Mouse (Mus musculus) lung, embryonic 16.5 days (tissue): ENCODE measurements at regions not wholly inside any gene's neighbourhood (a gene's known extent, or its start where the extent isn't known, plus 50 kb on each side); places are given as distances from the start of the nearest gene placed in this dataset.

Experiments used
- ATAC-seq: fragments of 200-750 bp; cut with Nextera tagmentation; 2 replicates; pipeline ENCODE4 v1.8.0; 2017; ENCODE audit warnings: low read depth, mild to moderate bottlenecking, moderate library complexity
- H3K27ac ChIP-seq: fragments of 300-500 bp; sonication (generic); 2 replicates; pipeline ENCODE4 v1.5.1; 2014; ENCODE audit warnings: mild to moderate bottlenecking, control low read depth, low read length
- H3K27me3 ChIP-seq: fragments of 300-500 bp; sonication (generic); 2 replicates; pipeline ENCODE4 v1.6.1; 2014; ENCODE audit warnings: low read depth, low read length, mixed read lengths; ENCODE audit not compliant: control insufficient read depth, insufficient read depth
- H3K36me3 ChIP-seq: fragments of 300-500 bp; sonication (generic); 2 replicates; pipeline ENCODE4 v1.6.1; 2014; ENCODE audit warnings: low read length; ENCODE audit not compliant: control insufficient read depth, insufficient read depth
- H3K4me1 ChIP-seq: fragments of 300-500 bp; sonication (generic); replicated peaks from 2 replicates; pipeline ENCODE4 v1.6.1; 2014; ENCODE audit warnings: low read length, mixed read lengths; ENCODE audit not compliant: control insufficient read depth, insufficient read depth
- H3K4me2 ChIP-seq: fragments of 300-500 bp; sonication (generic); 2 replicates; pipeline ENCODE4 v1.6.1; 2014; ENCODE audit warnings: low read depth, low read length, control low read depth
- H3K4me3 ChIP-seq: fragments of 300-500 bp; sonication (generic); 2 replicates; pipeline ENCODE4 v1.5.1; 2014; ENCODE audit warnings: mild to moderate bottlenecking, low read length, control low read depth
- H3K9ac ChIP-seq: fragments of 300-500 bp; sonication (generic); 2 replicates; pipeline ENCODE4 v1.6.1; 2014; ENCODE audit warnings: low read length, control low read depth
- H3K9me3 ChIP-seq: fragments of 300-500 bp; sonication (generic); 2 replicates; pipeline ENCODE4 v1.6.1; 2016; ENCODE audit warnings: low read length; ENCODE audit not compliant: control insufficient read depth
- WGBS: fragments of 180-500 bp; shearing (Covaris S2); extraction: QIAGEN DNeasy Blood & Tissue Kit; methylation state at CpG from one replicate; pipeline ENCODE4 v1.1.7; 2014; 5-methylcytosine and 5-hydroxymethylcytosine counted together

DNA sequence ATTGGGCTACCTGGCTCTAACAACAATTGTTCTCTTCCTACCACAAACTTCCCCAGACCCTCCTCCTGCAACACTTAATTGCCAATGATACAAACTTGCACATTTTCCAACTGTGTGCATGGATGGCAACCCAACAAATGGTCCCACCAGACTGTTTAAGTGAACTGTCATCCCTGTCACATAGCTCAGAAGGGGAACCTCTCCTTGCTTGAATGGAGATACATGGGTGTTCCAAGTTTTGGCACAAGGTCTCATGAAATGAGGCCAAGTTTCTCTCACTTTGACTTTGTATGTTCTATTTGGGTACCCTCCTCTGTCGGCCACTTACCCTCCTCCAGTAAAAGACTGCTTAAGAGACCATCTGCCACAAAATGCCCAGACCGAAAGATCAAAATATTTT lies 507.2 kb upstream of the Nr3c2 start:
- no peak for ATAC-seq
- Histone ChIP-seq H3K36me3 (no peaks in the 10 kb centered on the region), H3K27ac (no peak overlapping the region)

DNA sequence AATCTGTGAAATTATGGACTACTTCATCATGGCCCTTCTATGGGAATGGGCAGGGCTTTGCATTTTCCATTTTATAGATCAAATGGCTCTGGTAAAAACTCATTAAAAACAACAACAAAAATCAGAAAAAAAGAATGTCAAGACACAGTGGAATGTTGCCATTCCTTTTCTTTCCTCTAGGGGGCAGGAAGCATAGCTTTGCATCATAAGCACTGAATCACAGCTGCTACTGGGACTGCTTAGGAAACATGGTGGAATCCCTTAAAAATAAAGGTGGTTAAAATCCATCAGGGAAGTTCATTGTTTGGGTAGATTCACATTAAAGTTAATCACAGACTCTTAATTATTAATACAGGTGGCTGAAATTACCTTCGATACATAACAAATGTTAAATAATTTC lies 476.8 kb upstream of the Nr3c2 start:
- Histone ChIP-seq H3K36me3 (no peaks in the 10 kb centered on the region), H3K9me3 (no peaks in the 10 kb centered on the region), H3K27me3 (no peaks in the 10 kb centered on the region), H3K4me1 (no peaks in the 10 kb centered on the region), H3K27ac (no peak overlapping the region), H3K9ac (no peak overlapping the region), H3K4me3 (no peak overlapping the region), H3K4me2 (no peak overlapping the region)
- ATAC-seq = no peak
- 96% methylated on average over 1 of the region's 1 CpGs for WGBS

More for the DNA sequence above, 507.2 kb upstream of the Nr3c2 start:
- H3K9me3 ChIP-seq = no peaks in the 10 kb centered on the region
- WGBS = 82% methylated on average over 2 of the region's 2 CpGs
- H3K4me2 ChIP-seq = no peak overlapping the region
- H3K27me3 ChIP-seq = no peaks in the 10 kb centered on the region
- no peaks in the 10 kb centered on the region for H3K4me1 ChIP-seq
- H3K4me3 ChIP-seq = no peak overlapping the region
- no peak overlapping the region for H3K9ac ChIP-seq

DNA sequence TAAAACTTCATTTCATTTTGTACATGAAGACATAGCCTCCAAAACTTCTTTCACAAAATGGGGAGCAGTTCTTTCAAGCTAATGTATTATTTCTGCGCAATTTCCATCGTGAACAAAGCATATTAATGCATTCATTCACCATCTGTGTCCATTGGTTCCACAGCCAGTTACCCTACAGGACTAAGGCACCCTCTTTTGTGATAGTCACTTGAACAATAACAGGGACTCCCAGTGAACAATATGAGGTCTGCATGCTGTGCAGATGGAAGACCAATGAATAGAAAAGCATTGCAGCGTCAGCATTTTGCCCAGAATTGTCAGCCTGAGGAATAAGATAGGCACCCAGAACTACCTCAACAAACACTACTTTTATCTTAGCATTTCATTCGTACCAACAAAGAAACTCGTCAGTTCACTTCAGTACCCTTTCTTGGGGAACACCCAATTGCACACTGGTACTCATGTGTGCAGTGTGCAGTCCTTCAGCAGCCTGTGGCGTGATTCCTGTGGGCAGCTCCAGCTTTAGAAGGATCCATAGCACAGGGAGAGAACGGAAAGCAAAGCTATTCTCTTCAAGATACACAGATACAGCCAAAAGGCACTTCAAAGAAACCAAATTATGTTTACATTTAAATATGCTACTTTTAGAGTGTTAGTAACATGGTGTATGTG lies 476.2 kb upstream of the Nr3c2 start:
- Histone ChIP-seq H3K36me3 (no peaks in the 10 kb centered on the region), H3K27me3 (no peaks in the 10 kb centered on the region), H3K4me2 (no peak overlapping the region), H3K9me3 (no peaks in the 10 kb centered on the region), H3K27ac (no peak overlapping the region), H3K4me1 (no peaks in the 10 kb centered on the region), H3K9ac (no peak overlapping the region), H3K4me3 (no peak overlapping the region)
- 67% methylated on average over 7 of the region's 7 CpGs for whole genome bisulfite sequencing
- ATAC-seq = no peak

DNA sequence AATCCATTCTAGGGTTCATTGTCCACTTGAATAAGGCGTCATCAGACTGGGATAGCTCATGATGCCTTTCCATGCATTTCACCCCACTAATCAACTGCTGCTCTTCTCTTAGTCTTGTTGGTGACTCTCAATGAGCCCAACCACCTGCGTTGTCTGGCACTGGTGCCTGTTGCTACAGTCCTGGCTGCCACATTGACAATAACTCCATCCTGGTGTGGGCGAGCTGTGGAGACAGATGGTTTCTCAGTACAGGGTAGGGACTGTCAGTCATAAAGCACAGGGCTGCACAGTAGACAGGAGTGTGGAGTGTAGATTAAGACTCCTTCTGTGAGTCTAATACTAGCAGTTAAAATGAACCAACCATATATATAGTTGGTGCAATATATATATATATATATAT lies 469.4 kb upstream of the Nr3c2 start:
- no peak for ATAC-seq
- WGBS = 76% methylated on average over 3 of the region's 3 CpGs
- H3K4me1 ChIP-seq = no peaks in the 10 kb centered on the region
- no peak overlapping the region for H3K9ac ChIP-seq
- H3K27me3 ChIP-seq = no peaks in the 10 kb centered on the region
- no peaks in the 10 kb centered on the region for H3K9me3 ChIP-seq
- no peaks in the 10 kb centered on the region for H3K36me3 ChIP-seq
- no peak overlapping the region for H3K4me3 ChIP-seq
- H3K27ac ChIP-seq = no peak overlapping the region
- no peak overlapping the region for H3K4me2 ChIP-seq

DNA sequence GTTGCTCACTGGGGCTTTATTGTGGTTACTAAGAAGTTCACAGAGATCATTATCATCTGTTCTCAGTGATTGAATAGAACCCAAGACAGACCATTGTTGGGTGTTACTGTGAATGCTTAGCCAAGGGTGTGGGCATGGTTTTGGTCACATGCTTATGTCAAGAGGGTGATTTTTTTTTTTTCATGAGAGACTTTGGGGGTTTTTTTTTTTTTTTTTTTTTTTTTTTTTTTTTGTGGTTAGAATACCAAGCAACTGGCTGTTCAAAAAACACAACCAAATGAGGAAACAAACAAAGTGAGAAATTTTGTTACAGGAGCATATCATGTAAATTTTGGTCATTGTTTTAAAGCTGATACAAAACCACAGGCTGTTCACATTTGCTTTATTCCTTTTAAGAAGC lies 466.4 kb upstream of the Nr3c2 start:
- no peaks in the 10 kb centered on the region for H3K27me3 ChIP-seq
- no peaks in the 10 kb centered on the region for H3K4me1 ChIP-seq
- H3K9ac ChIP-seq = no peak overlapping the region
- H3K4me2 ChIP-seq = no peak overlapping the region
- no peaks in the 10 kb centered on the region for H3K9me3 ChIP-seq
- H3K4me3 ChIP-seq = no peak overlapping the region
- ATAC-seq = no peak
- no peaks in the 10 kb centered on the region for H3K36me3 ChIP-seq
- H3K27ac ChIP-seq = no peak overlapping the region

DNA sequence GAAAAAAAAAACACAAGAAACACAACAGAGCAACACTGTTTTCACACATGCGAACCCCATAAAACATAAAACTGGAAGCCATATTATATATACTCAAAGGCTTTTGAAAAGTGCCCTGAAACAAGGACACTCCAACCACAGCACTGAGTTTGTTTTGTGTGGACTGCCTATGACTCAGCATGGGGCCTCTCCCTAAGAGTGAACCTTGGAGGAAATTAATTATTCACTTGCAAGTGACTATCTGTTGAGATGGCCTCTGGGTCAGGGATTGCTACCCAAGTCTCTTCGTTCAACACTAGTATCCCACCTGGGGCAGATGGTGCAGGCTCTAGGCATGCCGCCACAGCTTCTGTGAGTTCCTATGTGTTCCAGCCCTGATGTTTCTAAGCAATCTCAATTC lies 461.3 kb upstream of the Nr3c2 start:
- no peaks in the 10 kb centered on the region for H3K27me3 ChIP-seq

DNA sequence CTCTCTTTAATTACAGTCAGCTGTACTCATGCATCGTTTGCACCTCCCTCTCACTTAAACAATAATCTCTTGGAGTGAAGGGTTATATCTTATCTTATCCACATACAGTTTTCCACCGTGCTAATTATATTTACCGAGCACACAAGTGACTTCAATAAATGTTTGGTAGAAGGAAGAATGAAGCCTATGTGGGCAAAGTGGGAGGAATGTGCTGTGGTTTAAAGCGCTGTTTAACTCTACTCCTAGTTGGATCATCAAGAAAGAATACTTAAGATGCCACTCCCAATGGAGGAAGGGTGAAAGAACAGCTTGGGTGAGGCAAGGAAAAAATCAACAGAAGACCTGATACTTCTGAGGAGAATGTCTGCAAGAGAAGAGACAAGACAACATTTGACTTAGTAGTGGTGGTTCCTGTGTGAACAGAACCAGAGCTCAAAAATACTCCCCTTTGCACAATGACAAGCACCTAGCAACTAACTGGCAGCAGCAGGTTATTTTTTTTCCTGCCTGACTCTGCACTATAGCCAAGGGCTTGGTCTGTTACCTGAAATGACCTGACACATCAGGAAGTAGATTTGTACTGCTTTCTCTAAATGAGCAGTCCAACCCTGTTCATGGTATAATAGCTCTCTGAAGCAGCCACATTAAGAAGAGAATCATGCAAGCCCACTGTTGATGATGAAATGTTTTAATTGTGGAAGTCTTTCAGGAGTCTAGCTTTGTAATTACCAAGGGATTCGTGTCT lies 424.6 kb upstream of the Nr3c2 start:
- ATAC-seq = no peak
- 43% methylated on average over 5 of the region's 5 CpGs for WGBS
- no peaks in the 10 kb centered on the region for H3K4me1 ChIP-seq
- no peak overlapping the region for H3K4me2 ChIP-seq
- H3K9me3 ChIP-seq = no peaks in the 10 kb centered on the region
- H3K27me3 ChIP-seq = no peaks in the 10 kb centered on the region
- no peak overlapping the region for H3K4me3 ChIP-seq
- no peaks in the 10 kb centered on the region for H3K36me3 ChIP-seq
- no peak overlapping the region for H3K27ac ChIP-seq
- no peak overlapping the region for H3K9ac ChIP-seq

More for the DNA sequence above, 461.3 kb upstream of the Nr3c2 start:
- ATAC-seq = no peak
- H3K36me3 ChIP-seq = no peaks in the 10 kb centered on the region
- no peak overlapping the region for H3K27ac ChIP-seq
- H3K9me3 ChIP-seq = no peaks in the 10 kb centered on the region
- H3K4me2 ChIP-seq = no peak overlapping the region
- 78% methylated on average over 3 of the region's 3 CpGs for WGBS
- H3K9ac ChIP-seq = no peak overlapping the region
- H3K4me3 ChIP-seq = no peak overlapping the region
- no peaks in the 10 kb centered on the region for H3K4me1 ChIP-seq

DNA sequence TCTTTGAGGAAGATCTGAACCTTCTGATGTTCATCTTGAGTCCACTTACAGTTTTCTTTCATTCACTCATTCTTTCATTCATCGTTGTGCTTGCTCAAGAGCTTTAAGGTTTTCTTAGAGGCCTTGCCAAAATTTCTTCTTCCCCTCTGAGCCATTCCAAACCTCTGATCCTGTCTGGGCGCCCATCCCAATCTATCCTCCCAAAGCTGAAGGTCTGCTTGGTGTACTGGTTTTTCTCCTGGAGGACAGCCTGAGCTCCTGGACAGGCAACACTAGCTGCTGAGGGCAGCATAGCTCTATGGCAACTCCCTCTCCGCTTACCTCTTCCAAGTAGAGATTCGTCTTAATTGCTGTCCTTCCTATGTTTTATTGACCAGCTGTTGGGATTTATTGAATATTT lies 420.3 kb upstream of the Nr3c2 start:
- Histone ChIP-seq H3K36me3 (no peaks in the 10 kb centered on the region), H3K4me1 (no peaks in the 10 kb centered on the region), H3K27me3 (no peaks in the 10 kb centered on the region), H3K9me3 (no peaks in the 10 kb centered on the region), H3K27ac (no peak overlapping the region), H3K4me3 (no peak overlapping the region), H3K4me2 (no peak overlapping the region), H3K9ac (no peak overlapping the region)
- ATAC-seq = no peak
- 73% methylated on average over 4 of the region's 4 CpGs for WGBS

DNA sequence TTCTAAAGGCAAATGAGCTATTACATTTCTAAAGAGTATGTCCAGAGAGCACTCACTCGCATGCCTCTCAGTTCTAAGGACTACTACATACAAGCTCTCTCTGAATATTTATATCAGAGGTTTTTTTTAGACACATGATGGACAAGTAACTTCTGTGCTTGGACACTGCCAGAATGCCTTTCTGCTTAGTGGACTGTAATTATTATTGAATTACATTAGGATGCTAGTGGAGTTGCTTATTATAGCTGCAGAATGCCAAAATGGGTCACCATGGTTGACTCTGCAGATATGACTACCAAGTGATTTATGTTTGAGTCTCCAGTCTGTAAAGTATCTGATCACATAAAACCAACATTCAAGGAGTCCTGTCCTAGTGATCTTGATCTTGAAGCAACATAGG lies 395.6 kb upstream of the Nr3c2 start:
- WGBS = 88% methylated on average over 1 of the region's 1 CpGs
- no peak for ATAC-seq
- Histone ChIP-seq H3K9ac (no peak overlapping the region), H3K4me3 (no peak overlapping the region), H3K4me1 (no peaks in the 10 kb centered on the region), H3K27ac (no peak overlapping the region), H3K4me2 (no peak overlapping the region), H3K9me3 (no peaks in the 10 kb centered on the region), H3K36me3 (no peaks in the 10 kb centered on the region), H3K27me3 (no peaks in the 10 kb centered on the region)
